Mouse (Mus musculus) bone marrow macrophage, adult 2 months (primary cell): Measurements from ENCODE around the gene Scamp1.

ENCODE experiments used
- CTCF ChIP-seq: IDR thresholded peaks from 2 replicates; pipeline ENCODE4 v1.5.1; 2012; ENCODE audit warnings: low read depth, mild to moderate bottlenecking, low read length, moderate library complexity
- POLR2A ChIP-seq: IDR thresholded peaks from 2 replicates; pipeline ENCODE4 v1.6.1; 2012; ENCODE audit warnings: mild to moderate bottlenecking, low read depth, low read length, borderline replicate concordance

DNA sequence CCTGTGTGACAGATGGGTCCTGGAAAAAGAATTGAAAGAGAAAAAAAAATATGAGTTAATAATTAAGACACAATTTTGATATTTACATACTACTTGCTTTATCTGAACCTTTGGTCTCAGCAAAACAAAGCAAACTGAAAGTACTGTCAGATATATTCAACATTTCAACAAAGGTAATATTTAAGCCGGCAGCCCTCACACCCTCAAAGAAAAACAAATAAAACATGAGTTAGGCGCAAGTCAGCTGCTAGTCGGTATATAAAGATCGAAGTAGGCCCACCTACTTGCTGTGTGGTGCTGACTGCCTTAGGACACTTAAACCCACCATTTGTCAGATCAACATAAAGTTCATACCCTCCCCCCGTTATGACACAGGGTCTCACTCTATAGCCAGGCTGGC is 32.6 kb downstream of the Scamp1 start:
- TF ChIP-seq CTCF: no peak
- no peak for TF ChIP-seq POLR2A
